In genomic region chr1:127242888-127243588, GRCm38 (mm10) we compare ENCODE assay signal across 11 mouse cellular contexts. TPM values are rescaled to one million over a fixed set of nuclear protein-coding genes. Genes with fewer than 3 reads are reported as not detected.
A peak's percentile ranks its signal among the peaks of the same experiment; 100 is the strongest.
DNase-seq lines count a peak whose midpoint lies in the region; ATAC-seq and TF ChIP-seq lines count a peak whose summit lies in the region.
"Had no signal": no experiment of that assay in that cellular context is flagged by ENCODE, and none has a peak within 500 bp of the region (broad histone marks: within the 10 kb centered on the region; RNA-seq: fewer than 3 reads in every experiment).

No protein-coding gene starts in this region.

- peak overlapping the region; percentile 39; the same call in 1 of the 2 replicates for H3K4me2 ChIP-seq in heart, postnatal 0 days (ENCODE audit: low read depth, low read length)
- H3K4me2 ChIP-seq in liver, embryonic 16.5 days (ENCODE audit: low read depth, low read length) = 0 out of 2 replicates have a peak overlapping the region, but pooled peaks have one; percentile 7
- no peak overlapping the region for H3K4me2 ChIP-seq in neural tube, embryonic 15.5 days
- H3K4me2 ChIP-seq in forebrain, embryonic 12.5 days = no peak overlapping the region
- H3K4me2 ChIP-seq: limb, embryonic 13.5 days had no signal

- peak overlapping the region; percentile 68 for H3K27ac ChIP-seq in heart, postnatal 0 days (ENCODE audit: low read depth)
- H3K27ac ChIP-seq in liver, embryonic 16.5 days (ENCODE audit: low read length) = peak overlapping the region; percentile 54
- H3K27ac ChIP-seq in neural tube, embryonic 15.5 days (replicated peaks) = no peak overlapping the region
- H3K27ac ChIP-seq in forebrain, embryonic 12.5 days = no peak overlapping the region
- H3K27ac ChIP-seq: hindbrain, postnatal 0 days; limb, embryonic 13.5 days had no signal

- no peaks in the 10 kb centered on the region for H3K9me3 ChIP-seq in heart, postnatal 0 days (replicated peaks; ENCODE audit: control insufficient read depth, low read length)
- no peaks in the 10 kb centered on the region for H3K9me3 ChIP-seq in liver, embryonic 16.5 days (replicated peaks; ENCODE audit: control insufficient read depth, low read length)
- no peaks in the 10 kb centered on the region for H3K9me3 ChIP-seq in neural tube, embryonic 15.5 days (replicated peaks)
- no peaks in the 10 kb centered on the region for H3K9me3 ChIP-seq in forebrain, embryonic 12.5 days
- H3K9me3 ChIP-seq: limb, embryonic 13.5 days had no signal

- 0 out of 2 replicates have a peak overlapping the region, but pooled peaks have one; percentile 8 for H3K4me3 ChIP-seq in heart, postnatal 0 days (ENCODE audit: low read depth, low read length)
- no peak overlapping the region for H3K4me3 ChIP-seq in liver, embryonic 16.5 days (ENCODE audit: low read depth, low read length)
- no peak overlapping the region for H3K4me3 ChIP-seq in neural tube, embryonic 15.5 days (replicated peaks)
- H3K4me3 ChIP-seq in forebrain, embryonic 12.5 days (replicated peaks) = no peak overlapping the region
- H3K4me3 ChIP-seq: limb, embryonic 13.5 days; myocyte had no signal

- H3K27me3 ChIP-seq in heart, postnatal 0 days (ENCODE audit: control insufficient read depth, insufficient read depth, low read length) = no peaks in the 10 kb centered on the region
- no peaks in the 10 kb centered on the region for H3K27me3 ChIP-seq in liver, embryonic 16.5 days (ENCODE audit: control insufficient read depth, insufficient read depth, low read depth, low read length)
- H3K27me3 ChIP-seq in neural tube, embryonic 15.5 days (replicated peaks) = no peaks in the 10 kb centered on the region
- H3K27me3 ChIP-seq in forebrain, embryonic 12.5 days = no peaks in the 10 kb centered on the region
- H3K27me3 ChIP-seq: limb, embryonic 13.5 days had no signal

- TF ChIP-seq CTCF in heart, postnatal 0 days (IDR thresholded peaks at IDR 0.05; ENCODE audit: low read depth) = no peak

- H3K4me1 ChIP-seq in heart, postnatal 0 days (ENCODE audit: control insufficient read depth, insufficient read depth) = peaks cover 48% of the 10 kb centered on the region
- no peaks in the 10 kb centered on the region; the same call in 1 of the 2 replicates for H3K4me1 ChIP-seq in liver, embryonic 16.5 days (ENCODE audit: control insufficient read depth, low read depth, low read length)
- H3K4me1 ChIP-seq in neural tube, embryonic 15.5 days = peaks cover 31% of the 10 kb centered on the region
- H3K4me1 ChIP-seq in forebrain, embryonic 12.5 days = peaks cover 17% of the 10 kb centered on the region

- H3K9ac ChIP-seq in heart, postnatal 0 days (replicated peaks; ENCODE audit: low read depth, low read length) = no peak overlapping the region
- no peak overlapping the region for H3K9ac ChIP-seq in liver, embryonic 16.5 days (ENCODE audit: low read depth, low read length)
- no peak overlapping the region for H3K9ac ChIP-seq in neural tube, embryonic 15.5 days (replicated peaks)
- H3K9ac ChIP-seq in forebrain, embryonic 12.5 days = no peak overlapping the region
- H3K9ac ChIP-seq: limb, embryonic 13.5 days had no signal

- 47% methylated on average over 6 of the region's 6 CpGs for WGBS in heart, postnatal 0 days
- WGBS in liver, embryonic 16.5 days (ENCODE audit: insufficient replicate concordance) = 18% methylated on average over 6 of the region's 6 CpGs
- WGBS in neural tube, embryonic 15.5 days = 71% methylated on average over 6 of the region's 6 CpGs
- WGBS in forebrain, embryonic 12.5 days = 81% methylated on average over 6 of the region's 6 CpGs

- ATAC-seq in heart, postnatal 0 days (ENCODE audit: insufficient read depth, low read depth) = no peak
- peak; percentile 33 for ATAC-seq in CD4-positive, CD25-positive, alpha-beta regulatory T cell, adult 4 months
- ATAC-seq in liver, embryonic 16.5 days (ENCODE audit: low read depth) = peak; percentile 43; the same call in 1 of the 2 replicates
- ATAC-seq in neural tube, embryonic 15.5 days (ENCODE audit: low FRiP score) = no peak
- no peak for ATAC-seq in forebrain, embryonic 12.5 days (ENCODE audit: low FRiP score)
- ATAC-seq: hindbrain, postnatal 0 days had no signal

- no peak for TF ChIP-seq EP300 in heart, postnatal 0 days (IDR thresholded peaks at IDR 0.05; ENCODE audit: low read depth)

- intact Hi-C loops in heart, postnatal 10 days (cut with DNase I) = no loop called here

- H3K36me3 ChIP-seq in heart, postnatal 0 days (replicated peaks; ENCODE audit: control insufficient read depth, insufficient read depth, low read length) = no peaks in the 10 kb centered on the region
- no peaks in the 10 kb centered on the region for H3K36me3 ChIP-seq in liver, embryonic 16.5 days (ENCODE audit: control insufficient read depth, insufficient read depth)
- no peaks in the 10 kb centered on the region for H3K36me3 ChIP-seq in neural tube, embryonic 15.5 days
- no peaks in the 10 kb centered on the region for H3K36me3 ChIP-seq in forebrain, embryonic 12.5 days (replicated peaks)
- H3K36me3 ChIP-seq: limb, embryonic 13.5 days had no signal

- DNase-seq in heart, postnatal 0 days (ENCODE audit: low spot score) = no peak
- DNase-seq in heart, postnatal 10 days = no peak
- DNase-seq in c-Kit-positive CD71-negative TER-119-negative erythroid progenitor cells, embryonic 14.5 days (ENCODE audit: low read depth) = peak; percentile 22
- DNase-seq: cerebellum, adult 11 months had no signal

RNA-seq across cellular contexts. Expression of gene Mgat5, which starts 38.2 kb away (rescaled TPM):
- total RNA-seq in heart, postnatal 0 days (2014; rRNA removed; ENCODE audit: low replicate concordance) = 11.2 and 14.6 TPM in 2 replicates
- 2.1 and 2.4 TPM in 2 replicates for polyA plus RNA-seq in heart, postnatal 0 days (2015; fragmentation: Nextera tagmentation; extraction: Ambion mirVana)
- total RNA-seq in heart, postnatal 10 days (2021) = 10 to 100 TPM; 17.0 to 18.9 TPM
- polyA plus RNA-seq in CD4-positive, CD25-positive, alpha-beta regulatory T cell, adult 4 months (2017; shearing (Covaris generic)) = 10 to 100 TPM; 14.3 to 21.6 TPM
- 0.83 and 0.98 TPM in 2 replicates for polyA plus RNA-seq in liver, embryonic 16.5 days (2015; fragmentation: Nextera tagmentation; extraction: Ambion mirVana)
- polyA plus RNA-seq in neural tube, embryonic 15.5 days (2015; fragmentation: Nextera tagmentation; extraction: Ambion mirVana) = 12.1 and 13.3 TPM in 2 replicates
- 9.7 and 10.5 TPM in 2 replicates for polyA plus RNA-seq in forebrain, embryonic 12.5 days (2016; fragmentation: Nextera tagmentation; extraction: Ambion mirVana)

Comparison
In these comparisons a context has a peak if more than half of its experiments do, and no peak if none do; other contexts are left out.
1. ATAC-seq: peak in CD4-positive, CD25-positive, alpha-beta regulatory T cell, adult 4 months (single experiment) and liver, embryonic 16.5 days (single experiment); none in heart, postnatal 0 days (single experiment), neural tube, embryonic 15.5 days (single experiment) and forebrain, embryonic 12.5 days (single experiment).
2. H3K27ac ChIP-seq: peak in heart, postnatal 0 days (single experiment) and liver, embryonic 16.5 days (single experiment); none in neural tube, embryonic 15.5 days (single experiment) and forebrain, embryonic 12.5 days (single experiment).
3. H3K4me2 ChIP-seq: peak in heart, postnatal 0 days (single experiment) and liver, embryonic 16.5 days (single experiment); none in neural tube, embryonic 15.5 days (single experiment) and forebrain, embryonic 12.5 days (single experiment).